Mouse (Mus musculus): Measurements from ENCODE around the gene Grin2c. TPM values are rescaled to one million over a fixed set of nuclear protein-coding genes. Genes with fewer than 3 reads are reported as not detected.

Grin2c gene
- polyA plus RNA-seq, 1 experiment from 2014 or later, result not detected

GRCm38 (mm10) chr11:115229021-115229930, 37.8 kb downstream of the Grin2c start:
- H3K4me2 ChIP-seq (ENCODE audit: low read depth, low read length), result no peak overlapping the region
- WGBS, result 41% methylated on average over 15 of the region's 15 CpGs
- ATAC-seq (ENCODE audit: low read depth), result no peak
- H3K36me3 ChIP-seq (ENCODE audit: control insufficient read depth, insufficient read depth, low read length), result no peaks in the 10 kb centered on the region
- H3K4me1 ChIP-seq (ENCODE audit: control insufficient read depth, insufficient read depth, low read length), result peaks cover 15% of the 10 kb centered on the region; the same call in 1 of the 2 replicates
- H3K27me3 ChIP-seq (replicated peaks; ENCODE audit: control insufficient read depth, insufficient read depth, low read length), result no peaks in the 10 kb centered on the region
- no peak overlapping the region for H3K9ac ChIP-seq (ENCODE audit: low read depth, low read length)
- DNase-seq (ENCODE audit: low spot score), result no peak
- H3K9me3 ChIP-seq (ENCODE audit: control insufficient read depth, low read length), result no peaks in the 10 kb centered on the region
- H3K27ac ChIP-seq (replicated peaks; ENCODE audit: low read depth, low read length), result no peak overlapping the region
- H3K4me3 ChIP-seq (ENCODE audit: low read depth, low read length), result no peak overlapping the region

DNA sequence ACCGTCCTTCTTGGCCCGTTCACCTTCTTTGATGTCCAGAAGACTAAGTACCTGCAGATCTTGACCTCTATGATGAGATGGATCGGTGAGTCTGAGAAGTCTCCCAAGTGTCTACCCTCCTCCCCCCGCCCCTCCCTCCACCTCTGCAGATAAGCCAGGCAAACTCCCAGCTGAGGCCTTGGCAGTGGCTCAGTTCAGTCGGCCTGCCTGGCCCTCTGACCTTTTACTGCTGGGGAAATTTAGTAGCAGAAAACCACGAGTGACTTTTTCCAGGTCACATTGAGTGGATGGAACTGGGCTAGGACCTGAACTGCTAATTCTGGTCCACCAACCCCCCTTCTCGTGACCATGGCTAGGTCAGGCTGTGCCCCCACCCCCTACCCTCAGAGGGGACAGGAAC, 38.6 kb downstream of the Grin2c start:
- H3K4me2 ChIP-seq (ENCODE audit: low read depth, low read length), result no peak overlapping the region
- H3K27me3 ChIP-seq (replicated peaks; ENCODE audit: control insufficient read depth, insufficient read depth, low read length), result no peaks in the 10 kb centered on the region
- H3K9me3 ChIP-seq (ENCODE audit: control insufficient read depth, low read length), result no peaks in the 10 kb centered on the region
- peaks cover 15% of the 10 kb centered on the region; the same call in 1 of the 2 replicates for H3K4me1 ChIP-seq (ENCODE audit: control insufficient read depth, insufficient read depth, low read length)
- no peak overlapping the region for H3K27ac ChIP-seq (replicated peaks; ENCODE audit: low read depth, low read length)
- H3K9ac ChIP-seq (ENCODE audit: low read depth, low read length), result no peak overlapping the region
- DNase-seq (ENCODE audit: low spot score) (no peak), ATAC-seq (ENCODE audit: low read depth) (no peak)
- no peaks in the 10 kb centered on the region for H3K36me3 ChIP-seq (ENCODE audit: control insufficient read depth, insufficient read depth, low read length)
- WGBS, result 61% methylated on average over 7 of the region's 7 CpGs
- H3K4me3 ChIP-seq (ENCODE audit: low read depth, low read length), result no peak overlapping the region

DNA sequence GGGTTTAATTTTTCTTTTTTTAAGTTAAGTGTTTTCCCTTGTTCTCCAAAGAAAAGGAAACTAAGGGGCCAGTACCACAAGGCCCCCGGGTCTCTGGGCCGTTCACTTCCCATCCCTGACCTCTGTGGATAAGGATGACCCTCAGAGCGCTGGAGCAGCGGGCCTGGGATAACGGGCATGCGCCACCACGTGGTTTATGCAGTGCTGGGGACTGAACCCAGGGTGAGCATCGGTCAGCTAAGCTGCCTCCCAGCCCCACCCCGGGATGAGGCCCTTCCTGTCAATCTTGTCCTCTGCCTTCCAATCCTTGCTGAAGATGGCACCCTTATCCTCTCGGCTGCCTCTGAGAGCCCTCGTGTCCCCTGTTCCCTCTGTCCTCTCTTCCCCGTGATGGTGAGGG, 39.4 kb downstream of the Grin2c start:
- Histone ChIP-seq H3K4me2 (ENCODE audit: low read depth, low read length) (no peak overlapping the region), H3K36me3 (ENCODE audit: control insufficient read depth, insufficient read depth, low read length) (no peaks in the 10 kb centered on the region), H3K4me1 (ENCODE audit: control insufficient read depth, insufficient read depth, low read length) (peaks cover 17% of the 10 kb centered on the region; the same call in 1 of the 2 replicates), H3K27me3 (replicated peaks; ENCODE audit: control insufficient read depth, insufficient read depth, low read length) (no peaks in the 10 kb centered on the region), H3K4me3 (ENCODE audit: low read depth, low read length) (no peak overlapping the region), H3K27ac (replicated peaks; ENCODE audit: low read depth, low read length) (no peak overlapping the region), H3K9me3 (ENCODE audit: control insufficient read depth, low read length) (no peaks in the 10 kb centered on the region), H3K9ac (ENCODE audit: low read depth, low read length) (no peak overlapping the region)
- no peak for ATAC-seq (ENCODE audit: low read depth)
- WGBS, result 39% methylated on average over 12 of the region's 12 CpGs
- DNase-seq (ENCODE audit: low spot score), result no peak

DNA sequence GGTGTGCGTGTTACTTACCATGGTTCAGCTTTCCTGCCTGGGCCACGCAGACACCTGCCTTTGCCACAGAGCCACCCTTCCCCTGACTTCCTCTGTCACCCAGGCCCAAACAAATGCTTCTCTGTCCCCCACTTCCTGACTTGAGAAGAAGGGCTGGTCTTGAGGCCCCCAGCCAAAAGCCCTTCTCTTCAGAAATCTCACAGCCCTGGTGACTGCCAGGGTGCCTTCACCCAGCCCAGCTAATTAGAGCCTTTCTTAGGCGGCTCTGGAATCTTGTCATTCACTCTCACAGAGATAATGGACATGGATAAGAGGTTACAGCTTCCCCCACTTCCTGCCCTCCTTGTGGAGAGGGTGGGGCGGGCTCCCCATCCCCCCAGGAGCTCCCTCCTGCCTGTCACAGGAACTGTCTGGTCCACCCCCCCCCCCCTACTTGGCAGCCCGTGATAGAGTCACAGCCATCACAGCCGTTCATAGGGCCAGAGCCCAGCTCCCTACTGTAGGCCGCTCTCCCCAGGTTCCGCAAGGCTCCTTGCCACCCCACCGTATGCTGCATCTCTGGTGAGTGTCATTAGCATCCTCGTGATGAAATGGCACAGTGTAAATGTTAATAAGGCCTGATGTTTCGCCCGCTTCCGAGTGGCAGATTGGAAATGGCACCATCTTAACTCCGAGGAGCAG, 40.1 kb downstream of the Grin2c start:
- Histone ChIP-seq H3K4me3 (ENCODE audit: low read depth, low read length) (no peak overlapping the region), H3K9me3 (ENCODE audit: control insufficient read depth, low read length) (no peaks in the 10 kb centered on the region), H3K4me1 (ENCODE audit: control insufficient read depth, insufficient read depth, low read length) (peaks cover 21% of the 10 kb centered on the region; the same call in 1 of the 2 replicates), H3K27me3 (replicated peaks; ENCODE audit: control insufficient read depth, insufficient read depth, low read length) (no peaks in the 10 kb centered on the region), H3K4me2 (ENCODE audit: low read depth, low read length) (no peak overlapping the region), H3K36me3 (ENCODE audit: control insufficient read depth, insufficient read depth, low read length) (no peaks in the 10 kb centered on the region), H3K9ac (ENCODE audit: low read depth, low read length) (no peak overlapping the region), H3K27ac (replicated peaks; ENCODE audit: low read depth, low read length) (no peak overlapping the region)
- ATAC-seq (ENCODE audit: low read depth), result no peak
- no peak for DNase-seq (ENCODE audit: low spot score)
- whole genome bisulfite sequencing, result 54% methylated on average over 14 of the region's 14 CpGs

DNA sequence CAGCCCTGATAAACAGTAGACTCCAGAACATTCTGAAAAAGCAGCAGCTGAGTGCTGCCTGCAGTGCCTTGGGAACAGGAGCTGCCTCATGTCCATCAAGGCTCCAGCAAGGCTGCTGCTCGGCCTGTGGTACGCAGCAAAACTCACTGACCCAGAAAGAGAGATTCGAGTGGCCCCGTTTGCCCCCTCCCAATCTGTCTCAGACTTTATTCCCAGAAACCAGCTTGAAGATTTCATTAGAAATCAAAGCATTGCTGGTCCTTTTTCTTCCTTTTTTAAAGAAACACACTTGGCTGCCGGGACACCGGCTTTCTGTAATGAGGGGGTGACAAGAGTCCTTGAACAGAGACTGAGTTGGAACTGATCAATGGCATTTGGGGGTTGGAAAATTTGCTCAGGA, 41.7 kb downstream of the Grin2c start:
- Histone ChIP-seq H3K4me1 (ENCODE audit: control insufficient read depth, insufficient read depth, low read length) (peaks cover 15% of the 10 kb centered on the region; the same call in 1 of the 2 replicates), H3K27ac (replicated peaks; ENCODE audit: low read depth, low read length) (no peak overlapping the region), H3K9ac (ENCODE audit: low read depth, low read length) (no peak overlapping the region), H3K4me2 (ENCODE audit: low read depth, low read length) (no peak overlapping the region), H3K27me3 (replicated peaks; ENCODE audit: control insufficient read depth, insufficient read depth, low read length) (no peaks in the 10 kb centered on the region), H3K9me3 (ENCODE audit: control insufficient read depth, low read length) (no peaks in the 10 kb centered on the region), H3K36me3 (ENCODE audit: control insufficient read depth, insufficient read depth, low read length) (no peaks in the 10 kb centered on the region), H3K4me3 (ENCODE audit: low read depth, low read length) (no peak overlapping the region)
- 80% methylated on average over 6 of the region's 6 CpGs for WGBS
- ATAC-seq (ENCODE audit: low read depth) (no peak), DNase-seq (ENCODE audit: low spot score) (no peak)

GRCm38 (mm10) chr11:115224889-115225288, 42.2 kb downstream of the Grin2c start:
- DNase-seq (ENCODE audit: low spot score), result peak; percentile 32
- WGBS, result 47% methylated on average over 8 of the region's 8 CpGs
- Histone ChIP-seq H3K9me3 (ENCODE audit: control insufficient read depth, low read length) (no peaks in the 10 kb centered on the region), H3K4me1 (ENCODE audit: control insufficient read depth, insufficient read depth, low read length) (peaks cover 15% of the 10 kb centered on the region; the same call in 1 of the 2 replicates), H3K27me3 (replicated peaks; ENCODE audit: control insufficient read depth, insufficient read depth, low read length) (no peaks in the 10 kb centered on the region; the same call in 1 of the 2 replicates), H3K9ac (ENCODE audit: low read depth, low read length) (no peak overlapping the region), H3K4me2 (ENCODE audit: low read depth, low read length) (no peak overlapping the region), H3K36me3 (ENCODE audit: control insufficient read depth, insufficient read depth, low read length) (no peaks in the 10 kb centered on the region), H3K27ac (replicated peaks; ENCODE audit: low read depth, low read length) (no peak overlapping the region), H3K4me3 (ENCODE audit: low read depth, low read length) (no peak overlapping the region)
- ATAC-seq (ENCODE audit: low read depth), result no peak

DNA sequence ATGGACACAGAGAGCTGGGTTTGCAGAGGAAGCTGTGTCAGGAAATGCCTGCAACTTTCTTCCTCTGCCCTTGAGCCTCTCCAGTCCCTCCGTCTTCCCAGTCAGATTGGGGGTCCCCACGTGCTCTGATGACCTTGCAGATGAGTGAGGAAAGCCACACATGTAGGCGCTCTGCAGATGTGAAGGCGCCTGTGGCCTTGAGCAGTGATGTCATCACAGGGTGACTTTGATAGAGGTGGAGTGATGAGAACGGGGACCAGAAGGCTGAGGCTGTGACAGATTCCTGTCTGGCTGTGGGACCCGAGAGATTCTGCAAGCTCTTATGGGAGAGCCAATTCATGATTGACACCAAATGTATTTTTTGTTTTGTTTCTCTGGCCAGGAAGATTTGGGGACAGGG, 43.2 kb downstream of the Grin2c start:
- Histone ChIP-seq H3K4me1 (ENCODE audit: control insufficient read depth, insufficient read depth, low read length) (peaks cover 15% of the 10 kb centered on the region; the same call in 1 of the 2 replicates), H3K9ac (ENCODE audit: low read depth, low read length) (peak overlapping the region; percentile 14; the same call in 1 of the 2 replicates)

DNA sequence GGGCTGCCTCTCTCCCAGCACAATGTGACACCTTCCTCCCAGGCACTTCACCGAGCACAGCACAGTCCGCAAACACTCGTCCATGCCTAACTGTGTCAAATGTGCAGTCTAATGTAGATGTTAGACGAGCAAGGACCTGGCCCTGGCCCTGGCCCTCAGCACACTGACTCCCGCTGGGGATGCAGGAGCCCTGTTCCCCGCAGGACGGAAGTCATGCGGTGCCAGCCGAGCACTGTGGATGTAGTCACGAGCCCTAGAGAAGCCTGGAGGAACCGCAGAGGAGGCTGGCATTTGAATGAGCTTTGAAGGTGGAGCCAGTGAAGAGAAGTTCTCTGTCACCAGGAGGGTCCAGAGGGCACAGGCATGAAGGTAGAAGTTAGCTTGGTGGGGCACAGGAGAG, 43.6 kb downstream of the Grin2c start:
- ATAC-seq (ENCODE audit: low read depth) (no peak), DNase-seq (ENCODE audit: low spot score) (no peak)
- no peak overlapping the region for H3K9ac ChIP-seq (ENCODE audit: low read depth, low read length)
- H3K4me1 ChIP-seq (ENCODE audit: control insufficient read depth, insufficient read depth, low read length), result peaks cover 15% of the 10 kb centered on the region; the same call in 1 of the 2 replicates
- H3K4me2 ChIP-seq (ENCODE audit: low read depth, low read length), result no peak overlapping the region
- 70% methylated on average over 11 of the region's 11 CpGs for WGBS
- H3K36me3 ChIP-seq (ENCODE audit: control insufficient read depth, insufficient read depth, low read length), result no peaks in the 10 kb centered on the region
- H3K27me3 ChIP-seq (replicated peaks; ENCODE audit: control insufficient read depth, insufficient read depth, low read length), result peaks cover under 1% of the 10 kb centered on the region; the same call in 1 of the 2 replicates
- H3K4me3 ChIP-seq (ENCODE audit: low read depth, low read length), result no peak overlapping the region
- H3K9me3 ChIP-seq (ENCODE audit: control insufficient read depth, low read length), result no peaks in the 10 kb centered on the region
- no peak overlapping the region for H3K27ac ChIP-seq (replicated peaks; ENCODE audit: low read depth, low read length)

More for the DNA sequence above, 43.2 kb downstream of the Grin2c start:
- Histone ChIP-seq H3K4me2 (ENCODE audit: low read depth, low read length) (no peak overlapping the region), H3K27me3 (replicated peaks; ENCODE audit: control insufficient read depth, insufficient read depth, low read length) (no peaks in the 10 kb centered on the region; the same call in 1 of the 2 replicates), H3K36me3 (ENCODE audit: control insufficient read depth, insufficient read depth, low read length) (no peaks in the 10 kb centered on the region), H3K9me3 (ENCODE audit: control insufficient read depth, low read length) (no peaks in the 10 kb centered on the region), H3K4me3 (ENCODE audit: low read depth, low read length) (no peak overlapping the region), H3K27ac (replicated peaks; ENCODE audit: low read depth, low read length) (no peak overlapping the region)
- ATAC-seq (ENCODE audit: low read depth) (no peak), DNase-seq (ENCODE audit: low spot score) (no peak)
- 66% methylated on average over 6 of the region's 6 CpGs for WGBS
